Mouse (Mus musculus): ENCODE results near the gene Anp32a. TPM values are rescaled to one million over a fixed set of nuclear protein-coding genes. Genes with fewer than 3 reads are reported as not detected.

The Anp32a gene
- total RNA-seq, 2 experiments from 2014 or later, result 62.8 to 88.2 TPM

DNA sequence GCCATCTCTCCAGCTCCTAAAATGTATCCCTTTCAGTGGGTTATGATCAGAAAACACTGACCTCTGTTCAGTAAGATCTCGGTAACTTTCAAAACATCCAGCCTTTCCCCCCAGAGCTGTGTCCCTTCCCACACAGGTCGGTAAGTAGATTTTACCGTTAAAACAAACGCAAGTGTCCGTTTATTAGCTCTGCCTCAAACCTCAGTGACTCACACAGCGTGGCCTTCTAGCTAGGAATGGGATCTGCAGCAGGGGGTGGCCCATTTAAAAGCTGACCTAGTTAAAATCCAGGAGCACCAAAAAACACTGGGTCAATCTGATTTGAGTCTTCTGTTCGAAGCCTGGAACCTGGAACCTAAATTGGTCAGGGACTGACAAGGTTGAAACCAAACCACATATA lies 23.7 kb downstream of the Anp32a start:
- Histone ChIP-seq H3K27ac (peak overlapping the region; percentile 87; the same call in 1 of the 2 replicates), H3K4me3 (no peak overlapping the region)
- peak; percentile 13 for DNase-seq
- TF ChIP-seq CTCF (IDR thresholded peaks at IDR 0.05), result no peak
- intact Hi-C loops (cut with DNase I), result no loop called here

DNA sequence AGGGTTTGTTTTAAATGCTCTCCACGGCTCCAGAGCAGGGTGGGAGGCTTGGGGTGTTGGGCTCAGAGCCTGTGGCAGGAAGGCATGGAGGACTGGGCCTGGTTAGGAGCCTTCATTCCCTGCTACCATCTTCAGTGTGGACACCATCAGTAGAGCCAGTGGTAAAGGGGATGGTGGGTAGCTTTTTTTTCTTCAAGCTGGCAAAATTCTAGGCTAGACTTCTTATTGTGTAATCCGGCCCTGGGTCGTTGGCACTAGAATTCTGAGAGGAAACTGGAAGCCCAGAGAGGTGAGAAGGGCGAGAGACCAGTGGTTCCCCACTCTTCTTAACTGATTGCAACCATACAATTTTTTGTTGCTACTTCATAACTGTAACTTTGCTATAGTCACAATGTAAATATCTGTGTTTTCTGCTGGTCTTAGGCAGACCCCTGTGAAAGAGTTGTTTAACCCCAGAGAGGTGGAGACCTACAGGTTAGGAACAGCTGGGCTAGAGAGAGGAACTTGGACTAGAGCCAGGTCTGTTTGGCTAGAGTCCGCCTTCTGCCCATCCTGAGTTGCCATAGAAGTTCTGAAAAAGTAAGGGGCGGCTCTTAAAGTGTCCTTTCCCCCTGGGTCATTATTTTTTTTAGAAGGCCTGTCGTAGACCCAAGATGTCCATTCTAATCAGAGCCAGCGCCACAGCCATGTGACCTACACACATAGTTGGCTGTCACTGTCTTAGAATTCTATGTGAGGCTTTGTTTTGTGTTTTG lies 24.4 kb downstream of the Anp32a start:
- no peak for TF ChIP-seq CTCF (IDR thresholded peaks at IDR 0.05)
- H3K27ac ChIP-seq, result peak overlapping the region; percentile 87
- intact Hi-C loops (cut with DNase I), result no loop called here

DNA sequence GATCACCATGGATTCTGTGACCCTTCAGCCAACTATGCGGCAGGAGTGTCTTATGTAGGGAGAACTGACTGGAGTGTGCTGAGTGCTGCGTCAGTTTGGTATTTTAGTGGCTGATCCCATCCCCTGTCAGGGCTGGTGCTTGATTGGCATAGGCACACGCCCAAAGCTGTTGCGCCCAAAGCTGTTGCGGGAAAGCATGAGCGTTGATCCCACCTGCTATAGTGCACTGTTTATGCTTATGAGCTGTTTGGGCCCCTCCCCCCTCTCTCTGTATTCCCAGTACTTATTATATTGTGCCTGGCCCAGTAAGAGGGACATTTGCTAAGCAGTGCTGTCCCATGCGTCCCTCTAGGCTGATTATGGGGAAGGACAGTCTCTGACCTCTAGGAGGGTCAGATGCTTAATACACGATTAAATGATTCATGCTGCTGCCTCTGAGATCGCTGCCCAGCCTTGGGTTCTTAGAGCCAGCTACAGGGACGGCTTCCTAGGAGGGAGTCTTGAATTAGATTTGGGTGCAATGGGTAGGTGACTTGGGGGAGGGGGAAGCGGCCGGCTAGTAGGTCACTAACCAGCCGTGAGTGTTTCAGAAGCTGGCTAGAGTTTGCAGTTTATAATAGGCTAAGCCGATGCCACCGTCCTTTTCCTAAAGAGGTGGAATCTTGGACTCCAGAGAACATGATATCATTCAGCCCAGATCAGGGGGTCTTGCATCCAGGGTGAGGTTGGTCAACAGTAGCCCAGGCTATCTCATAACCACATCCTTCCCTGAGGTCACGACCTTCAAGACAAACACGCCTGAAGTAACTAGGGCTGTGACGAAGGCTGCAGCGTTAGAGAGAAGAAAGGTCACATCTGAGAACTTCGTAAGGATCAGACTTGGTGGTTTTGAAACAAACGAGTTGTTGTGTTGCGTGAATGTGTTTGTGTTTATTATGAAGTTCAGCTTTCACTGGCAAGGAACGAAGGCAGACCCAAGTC lies 25.7 kb downstream of the Anp32a start:
- peak overlapping the region; percentile 19; the same call in 1 of the 2 replicates for H3K4me3 ChIP-seq
- intact Hi-C loops (cut with DNase I), result no loop called here

More for the DNA sequence above, 24.4 kb downstream of the Anp32a start:
- DNase-seq, result no peak
- H3K4me3 ChIP-seq, result no peak overlapping the region

DNA sequence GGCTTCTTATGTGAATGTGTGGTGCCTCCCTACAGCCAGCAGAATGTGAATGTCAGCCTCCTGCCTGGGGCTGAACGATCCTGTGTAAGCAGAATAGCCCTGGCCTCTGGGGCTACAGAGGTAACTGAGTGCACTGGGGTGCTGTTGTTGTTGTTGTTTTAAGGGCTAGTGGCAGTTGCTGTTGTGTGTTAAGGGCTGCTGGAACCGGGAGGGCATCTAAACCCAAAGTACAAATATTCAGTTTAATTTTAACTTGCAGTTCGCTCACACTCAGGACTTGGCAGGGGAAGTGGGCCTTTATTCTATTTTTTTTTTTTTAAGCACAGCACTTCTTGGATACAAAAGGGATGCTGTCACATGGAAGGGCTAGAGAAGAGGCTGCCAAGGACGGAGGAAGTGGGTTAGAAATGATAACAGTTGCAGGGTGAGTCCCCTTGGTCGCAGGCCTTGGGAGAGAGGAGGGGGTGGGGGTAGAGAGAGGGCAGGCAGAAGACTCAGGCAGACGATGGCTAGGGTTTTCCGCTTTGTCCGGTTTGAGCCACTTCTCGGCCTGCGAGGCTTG lies 26.5 kb downstream of the Anp32a start:
- Histone ChIP-seq H3K27ac (peak overlapping the region; percentile 79), H3K4me3 (peak overlapping the region; percentile 24)
- intact Hi-C loops (cut with DNase I), result no loop called here
- no peak for TF ChIP-seq CTCF (IDR thresholded peaks at IDR 0.05)
- peak; percentile 23 for DNase-seq

More for the DNA sequence above, 25.7 kb downstream of the Anp32a start:
- H3K27ac ChIP-seq, result peak overlapping the region; percentile 79
- DNase-seq, result peak; percentile 26
- no peak for TF ChIP-seq CTCF (IDR thresholded peaks at IDR 0.05)

- H3K27ac ChIP-seq, result peak overlapping the region; percentile 79; the same call in 1 of the 2 replicates
- intact Hi-C loops (cut with DNase I), result no loop called here
- DNase-seq, result peak; percentile 17
- peak overlapping the region; percentile 24; the same call in 1 of the 2 replicates for H3K4me3 ChIP-seq
- no peak for TF ChIP-seq CTCF (IDR thresholded peaks at IDR 0.05)
Measured at GRCm38 (mm10) chr9:62368256-62368905, 27.3 kb downstream of the Anp32a start.

- TF ChIP-seq CTCF (IDR thresholded peaks at IDR 0.05), result no peak
- intact Hi-C loops (cut with DNase I), result no loop called here
- H3K4me3 ChIP-seq, result no peak overlapping the region
- peak overlapping the region; percentile 5; the same call in 1 of the 2 replicates for H3K27ac ChIP-seq
- DNase-seq, result no peak
Measured at GRCm38 (mm10) chr9:62369172-62369571, 28.1 kb downstream of the Anp32a start.

GRCm38 (mm10) chr9:62370186-62370585 lies 29.1 kb downstream of the Anp32a start:
- H3K4me3 ChIP-seq, result no peak overlapping the region
- TF ChIP-seq CTCF (IDR thresholded peaks at IDR 0.05), result no peak
- DNase-seq, result no peak
- intact Hi-C loops (cut with DNase I), result loop anchor here (10.0 kb wide), 1 partner anchor 185 kb away; no protein-coding TSS in a partner anchor
- H3K27ac ChIP-seq, result no peak overlapping the region

DNA sequence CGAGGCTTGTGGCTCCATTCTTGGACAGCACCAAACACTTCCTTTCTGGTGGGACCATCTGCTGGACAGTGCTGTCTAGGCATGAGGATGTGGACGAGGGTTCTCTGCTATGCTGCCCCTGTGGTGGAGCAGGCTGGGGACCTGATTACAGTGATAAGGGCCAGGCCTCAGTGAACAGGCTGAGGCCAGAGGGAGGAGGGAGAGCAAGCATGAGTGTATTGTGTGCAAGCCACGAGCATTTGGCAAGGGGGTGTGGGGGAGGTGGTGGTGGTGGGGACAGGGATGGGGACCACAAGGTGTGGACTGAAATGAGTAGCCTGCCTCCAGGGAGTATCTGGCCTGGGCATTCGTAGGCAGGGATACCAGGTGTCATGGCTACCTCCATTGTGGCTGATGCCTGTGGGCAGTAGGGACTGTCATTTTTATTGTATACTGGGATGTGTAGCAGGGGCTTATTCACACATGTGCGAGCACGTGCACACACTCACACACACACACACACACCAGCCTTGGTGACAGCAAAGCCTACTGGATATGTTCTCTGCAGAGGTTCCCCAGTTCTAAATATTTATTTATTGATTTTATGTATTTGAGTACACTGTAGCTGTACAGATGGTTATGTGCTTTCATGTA lies 29.7 kb downstream of the Anp32a start:
- no peak for TF ChIP-seq CTCF (IDR thresholded peaks at IDR 0.05)
- intact Hi-C loops (cut with DNase I), result loop anchor here (10.0 kb wide), 1 partner anchor 184 kb away; no protein-coding TSS in a partner anchor
- Histone ChIP-seq H3K27ac (no peak overlapping the region), H3K4me3 (no peak overlapping the region)
- no peak for DNase-seq

- intact Hi-C loops (cut with DNase I), result loop anchor here (2.0 to 10.0 kb wide), 2 partner anchors 31 to 183 kb away; partner anchors contain the start of gene Anp32a
- DNase-seq, result peak; percentile 57
- Histone ChIP-seq H3K4me3 (no peak overlapping the region), H3K27ac (peak overlapping the region; percentile 70)
- no peak for TF ChIP-seq CTCF (IDR thresholded peaks at IDR 0.05)
Measured at GRCm38 (mm10) chr9:62371745-62372555, 30.9 kb downstream of the Anp32a start.

- Histone ChIP-seq H3K4me3 (no peak overlapping the region), H3K27ac (peak overlapping the region; percentile 70; the same call in 1 of the 2 replicates)
- TF ChIP-seq CTCF (IDR thresholded peaks at IDR 0.05), result no peak
- DNase-seq, result no peak
- intact Hi-C loops (cut with DNase I), result loop anchor here (1.0 to 10.0 kb wide), 3 partner anchors 32 to 182 kb away; partner anchors contain the start of gene Anp32a
Measured at GRCm38 (mm10) chr9:62372556-62373221, 31.6 kb downstream of the Anp32a start.
